Mouse (Mus musculus): ENCODE data around the gene Sstr3.
A peak's percentile ranks its signal among the peaks of the same experiment; 100 is the strongest.

Gene Sstr3

GRCm38 (mm10) chr15:78530671-78531450, 13.6 kb downstream of the Sstr3 start, which contains the start of gene C1qtnf6:
TSS of gene C1qtnf6 (minus strand) at chr15:78531416.
- DNase-seq = no peak

- no peak for DNase-seq
These were observed 14.3 kb downstream of the Sstr3 start for GRCm38 (mm10) chr15:78530141-78530540.

- DNase-seq = peak; percentile 75
These were observed 15.0 kb downstream of the Sstr3 start for GRCm38 (mm10) chr15:78529428-78529990.

- no peak for DNase-seq
These were observed 15.6 kb downstream of the Sstr3 start for GRCm38 (mm10) chr15:78528726-78529411.

GRCm38 (mm10) chr15:78527973-78528372, 16.5 kb downstream of the Sstr3 start:
- DNase-seq = no peak

- no peak for DNase-seq
These were observed 20.3 kb downstream of the Sstr3 start for GRCm38 (mm10) chr15:78524163-78524562.

- DNase-seq = no peak
These were observed 22.6 kb downstream of the Sstr3 start for GRCm38 (mm10) chr15:78521892-78522291.

GRCm38 (mm10) chr15:78521331-78521730, 23.2 kb downstream of the Sstr3 start:
- no peak for DNase-seq

GRCm38 (mm10) chr15:78520112-78520715, 24.3 kb downstream of the Sstr3 start:
- no peak for DNase-seq

GRCm38 (mm10) chr15:78518221-78518620, 26.3 kb downstream of the Sstr3 start:
- DNase-seq = no peak

GRCm38 (mm10) chr15:78515759-78516158, 28.7 kb downstream of the Sstr3 start:
- DNase-seq = no peak

GRCm38 (mm10) chr15:78514393-78515146, 29.9 kb downstream of the Sstr3 start:
- DNase-seq = peak; percentile 77

GRCm38 (mm10) chr15:78513019-78513418, 31.5 kb downstream of the Sstr3 start:
- DNase-seq = no peak

- no peak for DNase-seq
These were observed 32.5 kb downstream of the Sstr3 start for GRCm38 (mm10) chr15:78511951-78512350.

GRCm38 (mm10) chr15:78510736-78511135, 33.7 kb downstream of the Sstr3 start:
- no peak for DNase-seq

- DNase-seq = no peak
These were observed 34.3 kb downstream of the Sstr3 start for GRCm38 (mm10) chr15:78510121-78510576.

- no peak for DNase-seq
These were observed 35.1 kb downstream of the Sstr3 start for GRCm38 (mm10) chr15:78509297-78509899.

- DNase-seq = no peak
These were observed 36.0 kb downstream of the Sstr3 start for GRCm38 (mm10) chr15:78508443-78508842.

GRCm38 (mm10) chr15:78505541-78505940, 38.9 kb downstream of the Sstr3 start:
- DNase-seq = no peak

GRCm38 (mm10) chr15:78504816-78505215, 39.7 kb downstream of the Sstr3 start:
- DNase-seq = no peak

- DNase-seq = no peak
These were observed 40.5 kb downstream of the Sstr3 start for GRCm38 (mm10) chr15:78504013-78504412.

Measured in right cerebral cortex, postnatal 25 days (tissue).